Mouse (Mus musculus): Measurements from ENCODE around the gene Sox5.

DNA sequence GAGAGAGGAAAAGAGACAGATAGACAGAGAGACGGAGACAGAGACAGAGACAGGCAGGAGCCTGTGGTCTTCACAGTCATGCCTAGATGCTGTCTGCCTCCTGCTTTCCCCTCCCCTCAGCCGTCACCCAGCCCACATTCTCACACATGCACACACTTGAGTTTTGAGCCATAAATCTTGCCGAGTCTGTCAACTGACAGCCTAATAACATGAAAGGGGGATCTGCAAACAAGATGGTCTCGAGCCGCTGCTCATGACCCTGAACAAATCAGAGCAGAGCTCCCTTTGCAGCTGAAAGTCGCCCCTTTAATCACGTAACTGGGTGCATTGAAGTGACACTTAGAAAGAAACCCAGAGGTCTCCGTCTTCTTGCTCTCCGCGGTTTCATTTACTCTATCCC, 383.7 kb downstream of the Sox5 start:
- TF ChIP-seq CTCF (IDR thresholded peaks at IDR 0.05; ENCODE audit: extremely low read depth, insufficient read depth, insufficient read length, insufficient replicate concordance) (no peak), POLR2A (IDR thresholded peaks at IDR 0.05; ENCODE audit: low read depth, low read length) (no peak)

All from spleen, adult 2 months (tissue).